Mouse (Mus musculus): ENCODE data around the gene Chadl. TPM values are rescaled to one million over a fixed set of nuclear protein-coding genes. Genes with fewer than 3 reads are reported as not detected.

Chadl gene
- total RNA-seq, 2 experiments from 2014 or later = 0.57 TPM; not detected in 1

Other genes with a start within 250 kb of the Chadl start
- gene Rbx1, start 231.0 kb downstream of the Chadl start, total RNA-seq (2015) = 166 and 175 TPM in 2 replicates
- gene Rbx1, start 231.0 kb downstream of the Chadl start, total RNA-seq (2017) = 189 and 199 TPM in 2 replicates
- 112 and 132 TPM in 2 replicates for gene Ep300, start 111.9 kb downstream of the Chadl start, total RNA-seq (2015)
- 22.4 and 23.7 TPM in 2 replicates for gene Ep300, start 111.9 kb downstream of the Chadl start, total RNA-seq (2017)
- 17.3 and 19.9 TPM in 2 replicates for gene L3mbtl2, start 33.4 kb downstream of the Chadl start, total RNA-seq (2015)
- 30.9 and 35.1 TPM in 2 replicates for gene L3mbtl2, start 33.4 kb downstream of the Chadl start, total RNA-seq (2017)
- 19.3 and 20.5 TPM in 2 replicates for gene Zc3h7b, start 47.8 kb upstream of the Chadl start, total RNA-seq (2015)
- 16.0 and 17.8 TPM in 2 replicates for gene Zc3h7b, start 47.8 kb upstream of the Chadl start, total RNA-seq (2017)
- 44.1 and 46.9 TPM in 2 replicates for gene Rangap1, start 48.2 kb upstream of the Chadl start, total RNA-seq (2015)
- 106 and 129 TPM in 2 replicates for gene Rangap1, start 48.2 kb upstream of the Chadl start, total RNA-seq (2017)
- 4.9 and 5.1 TPM in 2 replicates for gene Tef, start 105.1 kb upstream of the Chadl start, total RNA-seq (2015)
- 10.4 and 11.0 TPM in 2 replicates for gene Tef, start 105.1 kb upstream of the Chadl start, total RNA-seq (2017)
- 33.9 and 36.3 TPM in 2 replicates for gene Tob2, start 161.5 kb upstream of the Chadl start, total RNA-seq (2015)
- 19.8 and 21.2 TPM in 2 replicates for gene Tob2, start 161.5 kb upstream of the Chadl start, total RNA-seq (2017)
- 123 and 128 TPM in 2 replicates for gene Phf5a, start 174.6 kb upstream of the Chadl start, total RNA-seq (2015)
- gene Phf5a, start 174.6 kb upstream of the Chadl start, total RNA-seq (2017) = 83.2 and 110 TPM in 2 replicates
- gene Aco2, start 175.0 kb upstream of the Chadl start, total RNA-seq (2015) = 77.3 and 90.7 TPM in 2 replicates
- 122 and 130 TPM in 2 replicates for gene Aco2, start 175.0 kb upstream of the Chadl start, total RNA-seq (2017)
- gene Polr3h, start 229.0 kb upstream of the Chadl start, total RNA-seq (2015) = 14.0 and 17.1 TPM in 2 replicates
- 37.6 and 37.7 TPM in 2 replicates for gene Polr3h, start 229.0 kb upstream of the Chadl start, total RNA-seq (2017)
- not detected in 2 replicates for gene Csdc2, start 239.5 kb upstream of the Chadl start, total RNA-seq (2015)
- not detected in 2 replicates for gene Csdc2, start 239.5 kb upstream of the Chadl start, total RNA-seq (2017)

All from megakaryocyte progenitor cell, adult 5-6 weeks (primary cell).